Mouse (Mus musculus) heart, embryonic 11.5 days (tissue): ENCODE results near the gene Hoxd4. TPM values are rescaled to one million over a fixed set of nuclear protein-coding genes. Genes with fewer than 3 reads are reported as not detected.

Source experiments
- ATAC-seq: fragments of 200-750 bp; cut with Nextera tagmentation; replicated peaks from 2 replicates; pipeline ENCODE4 v1.8.0; 2017; ENCODE audit warnings: moderate library complexity; ENCODE audit not compliant: insufficient number of reproducible peaks, low FRiP score, low TSS enrichment
- H3K27ac ChIP-seq: fragments of 300-500 bp; sonication (generic); 2 replicates; pipeline ENCODE4 v1.5.1; 2014; ENCODE audit warnings: mild to moderate bottlenecking, low read depth, low read length
- H3K27me3 ChIP-seq: fragments of 300-500 bp; sonication (generic); 2 replicates; pipeline ENCODE4 v1.6.1; 2014; ENCODE audit warnings: mild to moderate bottlenecking, low read length, mixed read lengths; ENCODE audit not compliant: control insufficient read depth, insufficient read depth
- H3K36me3 ChIP-seq: fragments of 300-500 bp; sonication (generic); 2 replicates; pipeline ENCODE4 v1.6.1; 2014; ENCODE audit warnings: mild to moderate bottlenecking, low read length, moderate library complexity, mixed read lengths; ENCODE audit not compliant: control insufficient read depth, insufficient read depth
- H3K4me1 ChIP-seq: fragments of 300-500 bp; sonication (generic); 2 replicates; pipeline ENCODE4 v1.6.1; 2014; ENCODE audit warnings: low read length; ENCODE audit not compliant: control insufficient read depth, insufficient read depth
- H3K4me2 ChIP-seq: fragments of 300-500 bp; sonication (generic); 2 replicates; pipeline ENCODE4 v1.6.1; 2014; ENCODE audit warnings: mild to moderate bottlenecking, moderate library complexity
- H3K4me3 ChIP-seq: fragments of 300-500 bp; sonication (generic); 2 replicates; pipeline ENCODE4 v1.5.1; 2014; ENCODE audit warnings: low read depth, low read length
- H3K9ac ChIP-seq: fragments of 300-500 bp; sonication (generic); 2 replicates; pipeline ENCODE4 v1.6.1; 2014; ENCODE audit warnings: mild to moderate bottlenecking, low read depth, low read length, moderate library complexity
- H3K9me3 ChIP-seq: fragments of 300-500 bp; sonication (generic); replicated peaks from 2 replicates; pipeline ENCODE4 v1.6.1; 2016; ENCODE audit warnings: low read length; ENCODE audit not compliant: control insufficient read depth
- WGBS: fragments of 180-500 bp; shearing (Covaris S2); extraction: QIAGEN DNeasy Blood & Tissue Kit; methylation state at CpG from one replicate; pipeline ENCODE4 v1.1.7; 2014; ENCODE audit not compliant: insufficient replicate concordance; 5-methylcytosine and 5-hydroxymethylcytosine counted together
- polyA plus RNA-seq: library from polyadenylated mRNA; unstranded; fragments of >200 nt; fragmentation: Nextera tagmentation; extraction: Ambion mirVana; gene quantifications from 2 replicates; pipeline ENCODE4 v1.2.1, GENCODE M21; 2014

Hoxd4 gene
- polyA plus RNA-seq, 1 experiment from 2014 or later = not detected

DNA sequence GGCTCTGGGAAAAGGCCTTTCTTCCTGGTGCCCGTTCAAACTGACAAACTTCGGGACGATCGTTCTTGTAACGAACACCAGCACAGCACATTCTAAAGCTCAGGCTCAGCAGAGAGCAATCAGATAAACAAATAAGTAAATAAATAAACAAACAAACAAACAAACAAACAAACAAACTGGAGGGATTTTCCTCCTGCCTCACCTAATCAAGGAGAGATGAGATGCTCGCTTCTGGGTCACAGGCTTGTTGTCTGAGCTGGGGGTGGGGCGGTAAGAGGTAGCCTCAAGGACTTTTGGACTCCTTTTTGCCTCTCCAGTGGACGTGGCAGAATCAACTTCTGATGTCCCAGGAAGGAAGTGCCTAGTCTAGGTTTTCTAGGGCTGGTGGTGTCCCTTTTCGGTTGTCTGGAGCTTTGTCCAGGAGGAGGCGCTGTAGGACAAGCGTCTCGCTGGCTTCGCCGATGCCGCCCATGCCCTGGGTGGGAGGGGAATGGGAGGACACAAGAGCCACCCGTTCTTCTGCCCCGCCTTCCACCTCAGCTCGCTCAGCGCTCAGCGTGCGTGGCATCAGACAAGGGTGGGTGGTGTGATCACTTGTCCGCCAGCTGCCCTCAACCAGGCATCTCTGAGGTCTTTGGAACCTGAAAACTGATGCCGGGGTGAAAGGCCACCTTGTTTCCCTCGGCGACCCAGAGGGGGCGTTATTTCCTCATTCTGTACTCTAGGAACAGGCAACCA lies 3.9 kb downstream of the Hoxd4 start:
- peaks cover 93% of the 10 kb centered on the region for H3K27me3 ChIP-seq
- peak overlapping the region; percentile 28 for H3K4me3 ChIP-seq
- peak overlapping the region; percentile 64 for H3K4me2 ChIP-seq
- H3K9ac ChIP-seq = no peak overlapping the region
- WGBS = 4% methylated on average over 26 of the region's 26 CpGs
- peaks cover 5% of the 10 kb centered on the region; the same call in 1 of the 2 replicates for H3K4me1 ChIP-seq
- 0 out of 2 replicates have a peak, but pooled peaks have one; percentile 49 for ATAC-seq
- no peak overlapping the region for H3K27ac ChIP-seq
- H3K9me3 ChIP-seq = no peaks in the 10 kb centered on the region
- H3K36me3 ChIP-seq = no peaks in the 10 kb centered on the region

GRCm38 (mm10) chr2:74720384-74720783 lies 8.7 kb downstream of the Hoxd4 start:
- Histone ChIP-seq H3K27ac (no peak overlapping the region), H3K27me3 (peaks cover 96% of the 10 kb centered on the region), H3K36me3 (no peaks in the 10 kb centered on the region), H3K9ac (no peak overlapping the region), H3K4me2 (no peak overlapping the region), H3K9me3 (no peaks in the 10 kb centered on the region), H3K4me3 (no peak overlapping the region), H3K4me1 (no peaks in the 10 kb centered on the region)
- 10% methylated on average over 2 of the region's 2 CpGs for WGBS
- no peak for ATAC-seq

DNA sequence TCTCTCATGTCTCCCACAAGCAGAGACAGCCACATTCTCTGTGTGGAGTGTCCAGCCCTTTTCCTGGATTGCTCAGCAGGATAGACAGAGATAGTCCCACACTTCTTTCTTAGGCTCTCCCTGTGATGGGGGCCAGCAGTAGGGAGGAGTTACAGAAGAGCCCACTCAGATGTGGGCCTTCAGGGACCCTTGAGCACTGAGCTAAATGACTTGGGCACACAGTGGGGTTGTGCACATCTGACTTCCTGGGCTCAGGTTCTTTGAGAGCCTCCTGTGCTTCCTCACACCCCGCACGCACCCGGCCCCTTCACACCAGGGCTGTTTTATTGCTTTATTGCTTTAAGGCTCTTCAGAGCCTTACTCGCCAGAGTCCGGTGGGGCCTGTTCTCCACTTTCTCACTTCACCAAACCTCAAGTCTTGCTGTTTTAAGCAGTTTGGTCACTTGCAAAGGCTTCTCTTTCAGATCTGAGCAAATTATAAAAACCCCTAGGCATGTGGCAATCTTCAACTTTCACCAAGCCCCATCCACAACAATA lies 9.3 kb downstream of the Hoxd4 start:
- Histone ChIP-seq H3K9ac (no peak overlapping the region), H3K36me3 (no peaks in the 10 kb centered on the region), H3K4me3 (no peak overlapping the region), H3K27ac (no peak overlapping the region), H3K9me3 (no peaks in the 10 kb centered on the region), H3K27me3 (peaks cover 96% of the 10 kb centered on the region), H3K4me2 (no peak overlapping the region), H3K4me1 (no peaks in the 10 kb centered on the region)
- 10% methylated on average over 5 of the region's 5 CpGs for WGBS
- no peak for ATAC-seq

DNA sequence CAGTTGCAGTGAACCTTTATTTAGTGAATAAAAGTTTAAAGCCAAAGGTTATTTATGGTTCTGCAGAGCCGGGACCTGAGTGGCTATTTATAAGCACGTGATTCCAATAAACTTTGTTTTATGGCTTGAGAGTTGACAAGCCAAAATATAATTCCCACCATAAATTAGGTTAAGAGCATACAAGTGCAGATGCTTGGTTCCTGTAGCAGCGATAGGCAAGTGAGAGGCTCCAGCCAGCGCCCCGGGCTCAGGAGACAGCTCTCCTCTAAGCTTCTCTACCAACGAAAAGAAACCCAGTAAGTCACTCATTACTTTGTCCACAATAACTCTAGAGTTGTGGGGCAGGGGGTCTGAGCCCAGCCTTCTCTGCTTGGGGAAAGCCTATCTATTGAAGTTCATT lies 10.2 kb downstream of the Hoxd4 start:
- Histone ChIP-seq H3K27ac (no peak overlapping the region), H3K9ac (no peak overlapping the region), H3K4me2 (no peak overlapping the region), H3K36me3 (no peaks in the 10 kb centered on the region), H3K27me3 (peaks cover 96% of the 10 kb centered on the region), H3K4me3 (no peak overlapping the region), H3K9me3 (no peaks in the 10 kb centered on the region), H3K4me1 (no peaks in the 10 kb centered on the region)
- no peak for ATAC-seq
- 8% methylated on average over 6 of the region's 6 CpGs for WGBS

GRCm38 (mm10) chr2:74722949-74723348 lies 11.2 kb downstream of the Hoxd4 start:
- no peaks in the 10 kb centered on the region for H3K9me3 ChIP-seq
- H3K27ac ChIP-seq = no peak overlapping the region
- H3K4me1 ChIP-seq = peaks cover 6% of the 10 kb centered on the region; the same call in 1 of the 2 replicates
- no peak overlapping the region for H3K9ac ChIP-seq
- no peak overlapping the region for H3K4me2 ChIP-seq
- peaks cover 97% of the 10 kb centered on the region for H3K27me3 ChIP-seq
- H3K36me3 ChIP-seq = no peaks in the 10 kb centered on the region
- 5% methylated on average over 8 of the region's 8 CpGs for WGBS
- no peak for ATAC-seq
- no peak overlapping the region for H3K4me3 ChIP-seq

DNA sequence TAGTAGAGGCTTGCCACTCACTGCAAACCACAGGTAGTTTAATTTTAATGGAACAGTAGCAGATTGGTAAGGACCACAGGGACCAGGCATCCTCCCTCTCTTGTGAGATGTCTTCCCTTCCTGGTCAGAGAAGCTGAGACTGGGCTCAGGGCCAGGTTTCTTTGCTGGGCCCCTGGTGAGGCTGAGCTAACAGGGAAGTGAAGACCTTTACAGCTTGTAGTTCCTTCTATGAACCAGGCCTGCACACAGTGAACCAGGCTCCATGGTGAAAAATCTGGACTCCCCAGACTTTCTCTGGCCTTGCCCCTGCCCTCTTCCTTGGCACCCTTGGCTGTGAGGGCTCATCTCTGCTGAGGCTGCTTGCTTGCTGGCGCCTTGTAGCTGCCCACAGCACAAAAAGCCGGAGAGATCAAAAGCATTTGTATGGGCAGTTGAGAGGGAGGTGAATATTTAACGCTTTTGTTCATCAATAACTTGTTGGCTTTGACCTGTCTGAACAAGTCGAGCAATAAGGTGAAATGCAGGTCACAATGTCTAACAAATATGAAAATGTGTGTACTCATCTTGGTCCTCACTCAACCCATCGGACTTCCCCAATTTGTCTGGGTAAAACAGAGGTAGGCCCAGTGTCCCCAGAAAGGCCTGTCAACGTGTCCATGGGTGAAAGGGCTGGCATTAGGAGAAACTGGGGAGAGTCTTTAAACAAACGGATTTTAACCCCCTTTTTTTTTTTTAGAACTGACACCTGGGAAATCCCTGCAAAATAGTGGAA lies 12.7 kb downstream of the Hoxd4 start:
- Histone ChIP-seq H3K4me3 (no peak overlapping the region), H3K9me3 (no peaks in the 10 kb centered on the region), H3K27ac (no peak overlapping the region), H3K4me1 (peaks cover 6% of the 10 kb centered on the region; the same call in 1 of the 2 replicates), H3K4me2 (no peak overlapping the region), H3K9ac (no peak overlapping the region), H3K27me3 (peaks cover 99% of the 10 kb centered on the region), H3K36me3 (no peaks in the 10 kb centered on the region)
- no peak for ATAC-seq
- WGBS = 15% methylated on average over 7 of the region's 7 CpGs

DNA sequence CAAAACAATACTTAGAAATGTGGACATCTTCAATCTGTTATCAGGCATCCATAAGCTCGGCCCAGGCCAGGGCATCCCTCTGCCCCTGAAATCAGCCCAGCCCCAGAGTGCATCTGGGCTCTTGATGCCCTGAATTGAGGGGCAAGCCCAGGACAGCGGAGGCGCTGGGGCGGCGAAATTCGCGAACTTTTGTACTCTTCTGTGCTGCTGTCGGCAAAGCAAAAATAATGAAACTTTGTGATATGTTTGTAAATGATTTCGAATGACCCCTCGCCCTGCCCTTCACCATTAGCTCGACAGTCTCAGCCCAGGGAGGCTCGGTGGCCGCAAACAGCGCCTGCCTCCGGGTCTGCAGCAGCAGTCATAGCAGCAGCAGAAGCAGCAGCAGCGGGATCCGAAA lies 13.4 kb downstream of the Hoxd4 start:
- no peaks in the 10 kb centered on the region for H3K9me3 ChIP-seq
- no peak overlapping the region for H3K4me3 ChIP-seq
- H3K4me2 ChIP-seq = no peak overlapping the region
- 2% methylated on average over 17 of the region's 17 CpGs for WGBS
- ATAC-seq = no peak
- H3K27ac ChIP-seq = no peak overlapping the region
- no peaks in the 10 kb centered on the region for H3K36me3 ChIP-seq
- H3K9ac ChIP-seq = no peak overlapping the region
- peaks cover 96% of the 10 kb centered on the region for H3K27me3 ChIP-seq
- peaks cover 6% of the 10 kb centered on the region; the same call in 1 of the 2 replicates for H3K4me1 ChIP-seq

DNA sequence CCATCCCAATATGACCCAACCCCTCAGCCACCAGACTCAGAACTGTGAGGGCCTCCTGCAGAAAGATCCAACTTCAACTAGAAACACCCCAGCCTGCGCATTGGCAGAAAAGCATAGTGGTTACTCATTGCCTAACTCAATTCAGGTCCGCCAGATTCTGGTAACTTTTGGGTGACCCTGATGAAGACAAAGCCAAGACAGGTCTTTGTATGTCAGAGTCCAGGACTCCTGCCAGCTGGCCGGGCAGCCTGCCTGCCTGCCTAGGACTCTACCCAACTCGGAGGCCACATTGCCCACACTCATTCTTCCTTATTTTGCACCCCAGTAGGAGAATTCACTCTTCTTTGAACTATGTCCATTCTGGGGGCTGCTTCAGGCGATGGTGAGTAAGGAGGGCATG lies 14.8 kb downstream of the Hoxd4 start, which contains the start of gene Gm28230:
TSS of gene Gm28230 (plus strand) at position 178 of the 400 bp plus-strand sequence.
- 0 out of 2 replicates have a peak within 1 kb of the TSS, but pooled peaks have one; percentile 22 for H3K9ac ChIP-seq
- H3K9me3 ChIP-seq = no peaks in the 10 kb centered on the region
- peaks cover 6% of the 10 kb centered on the region; the same call in 1 of the 2 replicates for H3K4me1 ChIP-seq
- peaks cover 95% of the 10 kb centered on the region for H3K27me3 ChIP-seq
- no peak within 1 kb of the TSS for H3K27ac ChIP-seq
- peak within 1 kb of the TSS; percentile 63 for H3K4me2 ChIP-seq
- ATAC-seq = no peak
- WGBS = 9% methylated on average over 5 of the region's 5 CpGs
- H3K36me3 ChIP-seq = no peaks in the 10 kb centered on the region
- peak within 1 kb of the TSS; percentile 38 for H3K4me3 ChIP-seq
